Mouse (Mus musculus): ENCODE measurements at regions not wholly inside any gene's neighbourhood (a gene's known extent, or its start where the extent isn't known, plus 50 kb on each side); places are given as distances from the start of the nearest gene placed in this dataset.

DNA sequence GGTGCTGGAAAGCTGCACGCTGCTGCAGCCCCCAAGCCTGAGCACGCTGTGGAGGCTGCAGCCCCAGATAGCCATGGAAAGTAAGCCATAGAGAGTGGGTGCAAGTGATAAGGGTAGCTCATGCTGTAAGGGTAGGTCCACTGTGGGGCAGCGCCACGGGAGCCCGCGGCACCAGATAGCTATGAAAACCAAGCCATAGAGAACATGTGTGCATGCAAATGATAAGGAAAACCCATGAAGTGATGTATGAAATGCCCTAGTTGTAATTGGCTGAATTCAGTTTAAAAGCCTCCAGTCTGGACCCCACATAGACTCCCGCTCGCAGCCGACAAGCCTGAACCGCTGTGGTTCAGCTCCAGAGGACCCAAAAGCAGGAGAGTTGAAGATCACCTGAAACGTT lies 58.8 kb upstream of the L3mbtl3 start:
- peak; percentile 10 for DNase-seq (ENCODE audit: low read depth)

DNA sequence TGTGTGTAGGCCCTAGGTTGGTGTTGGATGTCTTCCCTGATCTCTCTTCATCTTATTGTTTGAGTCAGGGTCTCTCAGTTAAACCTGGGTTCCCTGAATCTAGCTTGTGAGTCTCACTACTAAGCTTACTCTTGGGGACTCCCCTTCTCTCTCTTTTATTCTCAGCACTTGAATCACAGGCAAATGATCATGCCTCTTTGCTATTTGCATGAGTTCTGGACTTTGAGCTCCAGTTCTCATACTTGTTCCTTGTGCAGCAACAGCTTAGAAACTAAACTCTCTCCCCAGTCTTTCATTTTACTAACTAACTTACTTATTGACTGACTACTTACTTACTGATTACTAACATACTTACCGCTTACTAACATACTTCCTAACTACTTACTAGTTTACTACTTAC lies 64.9 kb upstream of the L3mbtl3 start:
- no peak for DNase-seq (ENCODE audit: low read depth)

DNA sequence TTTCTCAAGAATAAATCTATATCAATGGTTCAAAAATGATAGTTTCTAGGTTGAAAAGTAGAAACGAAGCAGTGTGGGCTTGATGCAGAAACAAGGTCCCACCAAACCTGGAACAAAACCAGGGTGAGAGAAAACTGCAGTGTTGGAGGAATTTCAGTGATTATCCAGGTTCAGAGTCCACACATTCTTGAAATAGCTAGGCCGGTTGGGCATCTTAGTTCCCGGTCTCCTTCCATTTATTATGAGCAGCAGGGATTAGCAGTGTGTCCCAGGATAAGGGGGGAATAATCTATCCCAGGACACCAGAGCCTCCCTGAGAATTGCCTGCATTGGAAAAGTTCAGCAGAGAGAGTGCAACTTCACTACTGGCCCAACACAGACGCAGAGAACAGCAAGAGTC lies 108.5 kb upstream of the L3mbtl3 start:
- DNase-seq (ENCODE audit: low read depth), result no peak

DNA sequence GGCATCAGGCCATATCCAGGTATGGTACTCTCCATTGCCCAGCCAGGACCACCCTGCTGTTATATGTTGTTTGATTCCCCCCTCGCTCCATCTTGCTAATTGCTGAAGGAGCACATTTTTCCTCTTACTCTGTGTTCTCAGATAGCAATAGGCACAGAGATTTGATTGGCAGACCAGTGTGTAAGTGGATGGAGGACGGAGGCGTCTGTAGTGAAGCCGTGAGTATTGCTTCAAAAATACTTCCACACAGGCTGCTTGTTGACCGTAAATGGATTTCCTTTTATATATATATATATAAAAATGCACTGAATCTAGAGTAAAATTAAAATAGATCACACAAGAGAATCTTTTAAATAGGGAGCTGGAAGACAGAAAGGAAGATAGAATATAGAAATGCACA lies 115.6 kb upstream of the L3mbtl3 start:
- DNase-seq (ENCODE audit: low read depth), result no peak

DNA sequence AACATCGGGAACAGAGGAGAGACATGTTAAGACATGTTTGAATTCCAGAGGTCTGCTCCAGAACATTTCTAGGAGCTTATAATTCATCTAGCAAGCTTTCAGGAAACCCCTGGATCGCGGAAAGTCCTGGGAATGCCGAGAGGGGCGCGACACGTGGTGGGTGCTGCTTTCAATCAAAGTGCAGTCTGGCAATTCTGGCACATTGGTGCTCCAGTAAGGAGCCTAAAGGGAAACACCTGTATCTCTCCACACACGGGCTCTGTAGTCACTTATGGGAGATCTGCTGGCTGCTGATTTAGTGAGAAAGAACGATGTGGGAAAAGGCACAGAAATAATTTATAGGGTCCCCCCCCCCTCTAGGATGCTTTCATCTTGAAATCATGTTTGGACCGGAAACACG lies 116.4 kb upstream of the L3mbtl3 start:
- no peak for DNase-seq (ENCODE audit: low read depth)

DNA sequence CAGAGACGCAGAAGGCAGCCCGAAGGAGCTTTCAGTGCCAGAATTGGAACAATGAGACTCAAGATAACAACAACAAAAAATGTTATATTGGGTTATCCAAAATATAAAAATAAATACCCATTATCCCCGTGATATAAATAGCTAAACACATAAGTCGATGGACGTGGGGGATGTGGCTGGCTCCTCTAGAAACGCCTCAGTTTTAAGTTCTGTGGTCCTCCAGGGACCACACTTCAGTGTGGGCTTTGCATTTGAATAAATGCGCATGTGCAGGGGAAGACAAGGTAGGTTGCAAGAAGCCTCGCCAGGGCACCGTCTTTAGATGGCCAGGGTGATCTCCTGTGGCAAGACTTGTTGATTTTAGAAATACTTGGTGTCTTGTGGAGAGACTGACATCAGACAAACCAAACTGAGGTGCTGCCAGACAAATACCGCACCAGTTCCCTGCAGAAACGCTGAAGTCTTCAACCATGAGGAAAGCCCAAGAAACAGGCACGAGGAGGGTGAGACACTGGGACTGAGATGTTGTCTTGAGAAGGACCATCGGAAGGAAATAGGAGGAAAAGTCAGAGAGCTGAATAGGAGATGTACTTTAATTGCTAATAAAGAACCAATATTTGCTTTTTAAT lies 117.2 kb upstream of the L3mbtl3 start:
- DNase-seq (ENCODE audit: low read depth), result no peak

DNA sequence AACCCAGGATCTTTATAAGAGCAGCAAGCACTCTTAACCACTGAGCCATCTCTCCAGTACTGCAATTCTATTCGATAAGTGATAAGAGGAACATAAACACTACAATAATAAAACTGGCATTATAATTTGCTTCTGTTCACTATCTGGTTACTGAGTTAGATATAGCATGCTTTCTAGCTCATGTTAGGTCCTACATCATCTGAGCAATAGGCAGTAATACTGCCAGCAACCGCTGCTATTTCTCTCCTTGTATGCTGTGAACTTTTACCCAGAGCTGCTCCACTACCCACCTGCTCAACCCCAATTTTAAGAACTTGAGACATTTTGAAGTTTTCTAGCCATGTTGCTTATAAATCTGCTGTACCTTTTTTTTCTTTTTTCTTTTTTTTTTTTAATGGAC lies 118.0 kb upstream of the L3mbtl3 start:
- DNase-seq (ENCODE audit: low read depth), result no peak

DNA sequence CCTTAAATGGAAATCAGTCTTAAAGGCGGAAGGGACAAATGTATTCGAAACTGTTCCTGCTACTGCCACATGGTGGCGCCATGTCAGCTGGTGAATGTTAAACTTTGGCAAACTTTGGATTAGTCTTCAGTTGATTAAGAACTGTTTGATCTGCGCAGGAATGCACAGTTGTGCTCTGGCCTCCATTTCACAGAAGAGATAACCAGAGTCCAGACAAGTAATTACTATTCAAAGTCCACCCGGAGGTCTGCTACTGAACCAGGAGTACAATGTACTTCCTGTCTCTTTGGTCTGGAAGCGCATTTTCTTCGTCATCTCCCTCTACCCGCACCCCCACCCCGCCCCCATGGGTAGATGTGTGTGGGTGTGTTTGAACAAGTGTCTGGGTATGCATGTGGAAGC lies 118.6 kb upstream of the L3mbtl3 start:
- DNase-seq (ENCODE audit: low read depth), result peak; percentile 25

DNA sequence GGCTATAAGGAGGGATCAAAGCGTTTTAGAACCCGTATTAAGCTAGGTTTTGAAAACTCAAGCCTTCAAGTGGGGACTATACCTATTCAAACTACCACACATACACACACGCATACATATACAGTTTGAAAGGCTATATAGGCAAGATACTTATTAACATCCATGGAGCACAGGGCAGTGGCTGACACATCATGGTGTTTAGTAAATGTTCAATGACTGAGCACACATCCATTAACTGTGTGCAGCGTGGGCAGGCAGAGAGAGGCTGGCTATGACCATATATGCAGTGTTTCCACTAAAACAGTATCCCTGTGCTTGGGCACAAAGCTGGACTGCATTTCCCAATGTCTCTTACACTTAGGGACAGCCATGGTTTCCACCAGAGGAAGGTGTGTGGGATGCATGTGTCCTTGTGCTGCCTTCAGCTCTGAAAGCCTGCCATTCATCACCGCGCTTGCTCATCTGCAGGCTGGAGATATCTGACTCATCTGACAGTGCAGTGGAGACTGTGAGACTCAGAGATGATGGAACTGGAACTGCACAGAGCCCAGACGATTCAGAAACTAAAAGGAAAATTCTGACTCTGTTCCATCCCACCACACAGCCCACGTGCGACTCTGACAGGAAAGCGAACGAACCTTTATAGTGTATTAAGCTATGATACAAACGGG lies 124.6 kb upstream of the L3mbtl3 start:
- DNase-seq (ENCODE audit: low read depth), result no peak

DNA sequence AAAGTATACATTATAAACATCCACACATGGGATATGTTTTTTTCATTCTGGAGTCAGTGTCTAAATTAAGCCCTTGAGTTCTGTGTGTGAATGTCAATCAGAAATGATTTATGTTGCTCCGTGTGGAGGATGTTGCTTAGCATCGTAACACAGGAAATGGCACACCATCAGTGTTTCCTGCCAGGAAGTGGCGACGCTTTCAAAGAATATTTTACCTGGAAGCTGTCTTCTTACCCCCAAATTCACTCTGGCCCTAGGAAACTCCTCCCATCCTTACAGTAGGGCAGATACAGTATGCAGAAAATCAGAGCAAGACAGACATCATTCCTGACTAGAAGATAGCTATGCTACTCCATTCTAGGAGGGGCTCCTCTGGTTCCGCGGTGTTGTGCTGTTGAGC lies 145.1 kb upstream of the L3mbtl3 start:
- DNase-seq (ENCODE audit: low read depth), result no peak

DNA sequence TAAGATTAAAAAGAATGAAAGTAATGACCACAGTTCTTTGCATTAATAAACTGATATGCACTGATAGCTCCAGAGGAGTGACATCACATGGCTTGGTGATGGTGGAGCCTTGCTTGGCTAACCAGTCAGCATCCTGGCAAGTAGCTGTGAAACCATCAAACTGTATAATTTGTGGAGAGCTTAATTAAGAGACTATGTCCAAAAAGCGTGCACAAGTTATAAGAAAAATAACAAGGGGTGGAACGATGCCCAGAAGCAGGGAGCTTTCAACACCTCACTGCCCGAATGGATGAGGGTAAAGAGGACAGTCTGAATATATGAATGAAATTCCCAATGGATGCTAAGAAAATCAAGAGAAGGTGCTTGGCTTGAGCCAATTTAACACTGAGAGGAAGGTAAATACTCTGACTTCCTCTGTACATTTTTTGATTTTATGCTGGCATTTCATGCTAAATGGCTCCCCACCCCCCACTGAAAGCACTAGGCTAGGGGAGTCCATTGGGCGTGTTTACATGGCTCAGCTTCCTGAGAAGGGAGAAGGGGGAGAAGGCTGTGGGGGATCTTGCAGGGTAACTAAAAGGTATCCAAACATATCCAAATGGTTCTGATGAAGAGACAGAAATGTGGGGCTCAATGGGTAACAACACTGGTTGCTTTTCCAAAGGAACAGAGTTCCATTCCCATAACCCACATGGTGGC lies 150.2 kb upstream of the L3mbtl3 start:
- DNase-seq (ENCODE audit: low read depth), result no peak

DNA sequence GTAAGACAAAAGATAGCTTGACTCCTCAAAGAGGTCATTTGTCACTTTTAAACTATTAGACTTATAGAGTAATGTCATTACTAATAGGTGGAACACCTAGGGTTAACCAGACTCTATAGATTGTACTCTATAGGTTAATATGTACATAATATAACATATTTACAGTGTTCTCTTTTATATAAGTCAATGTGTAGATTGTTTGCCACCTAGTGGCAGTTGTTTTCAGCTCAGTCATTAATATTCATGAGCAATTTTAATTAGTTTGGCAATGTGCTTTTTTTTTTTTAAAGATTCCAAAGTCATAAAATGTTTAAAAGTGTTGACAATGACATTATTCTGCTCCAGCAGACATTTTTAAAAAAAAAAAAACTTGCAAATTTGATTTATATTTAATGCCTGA lies 164.4 kb upstream of the L3mbtl3 start:
- DNase-seq (ENCODE audit: low read depth), result no peak

DNA sequence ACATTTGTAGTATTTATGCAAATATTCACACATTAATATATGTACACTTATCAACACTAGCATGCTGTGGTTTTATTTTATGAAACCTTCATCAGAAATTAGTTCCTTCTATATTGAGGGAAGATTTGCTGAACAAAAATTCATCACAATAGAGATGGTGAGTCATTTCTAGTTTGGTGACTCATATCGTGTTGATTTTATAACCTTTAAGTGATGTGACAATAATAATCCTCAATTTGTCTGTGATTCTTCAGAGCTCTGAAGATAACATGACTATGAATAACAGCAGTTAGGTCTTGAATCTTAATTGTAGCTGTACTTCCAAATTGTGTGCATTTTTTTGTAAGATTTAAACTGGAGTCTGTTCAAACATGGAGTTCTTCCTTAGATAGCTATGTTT lies 168.3 kb upstream of the L3mbtl3 start:
- DNase-seq (ENCODE audit: low read depth), result no peak

DNA sequence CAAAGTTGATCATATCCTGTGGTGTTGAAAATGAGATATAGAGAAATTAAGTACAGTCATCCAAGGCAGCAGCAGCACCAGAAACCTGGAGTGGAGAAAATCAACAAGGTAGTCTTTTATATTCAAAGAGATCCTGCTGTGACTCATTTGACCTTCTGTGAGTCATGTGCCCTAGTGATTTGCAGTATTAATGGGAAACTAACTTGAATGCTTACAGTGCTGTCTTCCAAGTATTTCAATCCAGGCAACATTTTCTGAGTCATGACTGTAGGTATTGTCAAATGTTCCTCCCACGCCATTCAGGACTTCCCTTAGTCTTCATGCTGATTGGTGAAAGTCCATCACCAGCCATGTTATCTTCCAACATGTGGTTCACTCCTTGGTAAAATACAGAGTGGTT lies 169.0 kb upstream of the L3mbtl3 start:
- no peak for DNase-seq (ENCODE audit: low read depth)

DNA sequence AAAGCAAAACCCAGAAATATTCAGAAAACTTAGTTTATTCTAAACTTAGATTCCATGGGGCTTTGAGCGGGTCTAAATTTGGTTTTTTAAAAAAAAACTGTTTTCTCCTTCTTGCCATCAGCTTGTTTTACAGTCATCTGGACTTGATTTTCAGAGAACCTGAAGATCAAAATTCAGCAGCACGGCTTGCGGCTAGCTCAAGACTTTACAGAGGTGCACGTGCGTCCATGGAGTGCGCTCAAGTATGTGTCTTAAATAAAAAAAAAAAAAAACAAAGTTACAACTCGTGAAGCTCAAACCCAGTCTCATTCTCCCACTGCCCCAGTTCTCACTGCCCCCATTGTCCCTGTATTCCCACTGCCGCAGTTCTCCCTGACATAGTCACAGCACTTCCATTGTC lies 180.5 kb upstream of the L3mbtl3 start:
- no peak for DNase-seq (ENCODE audit: low read depth)

DNA sequence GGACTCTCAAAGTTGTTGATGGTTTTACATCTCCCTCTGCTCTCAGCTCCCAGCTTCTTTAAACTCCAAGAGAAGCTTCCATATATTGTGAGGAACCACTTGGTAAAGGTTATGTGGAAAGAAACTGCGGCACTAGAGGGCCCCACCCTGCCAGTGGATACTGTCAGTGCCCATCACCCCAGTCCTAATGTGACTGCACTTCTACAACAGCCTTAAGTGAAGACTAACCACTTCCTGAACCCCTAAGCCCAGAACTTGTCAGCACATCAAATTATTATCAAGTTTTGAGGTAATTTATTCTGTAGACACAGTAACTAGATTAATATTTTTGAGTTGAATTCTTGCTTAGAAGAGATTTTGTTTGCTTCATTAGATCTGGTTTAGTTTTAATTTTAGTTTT lies 182.3 kb upstream of the L3mbtl3 start:
- DNase-seq (ENCODE audit: low read depth), result no peak

DNA sequence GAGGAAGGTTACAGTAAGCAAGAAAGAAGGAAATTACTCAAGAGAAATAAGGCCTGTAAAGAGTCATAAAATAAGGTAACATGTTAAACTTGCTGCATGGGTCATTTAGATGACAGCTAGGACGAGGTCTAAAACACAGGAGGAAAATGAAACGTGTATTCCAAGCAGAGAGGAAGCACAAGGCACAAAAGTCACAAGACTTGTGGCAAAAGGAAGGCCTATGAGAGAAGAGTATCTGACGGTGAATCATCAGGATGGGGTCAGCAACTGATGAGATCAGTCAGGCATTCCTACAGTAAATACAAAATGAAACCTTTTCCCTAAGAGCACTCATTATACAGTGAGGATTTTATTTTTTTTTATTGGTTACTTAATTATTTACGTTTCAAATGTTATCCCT lies 183.6 kb upstream of the L3mbtl3 start:
- no peak for DNase-seq (ENCODE audit: low read depth)

DNA sequence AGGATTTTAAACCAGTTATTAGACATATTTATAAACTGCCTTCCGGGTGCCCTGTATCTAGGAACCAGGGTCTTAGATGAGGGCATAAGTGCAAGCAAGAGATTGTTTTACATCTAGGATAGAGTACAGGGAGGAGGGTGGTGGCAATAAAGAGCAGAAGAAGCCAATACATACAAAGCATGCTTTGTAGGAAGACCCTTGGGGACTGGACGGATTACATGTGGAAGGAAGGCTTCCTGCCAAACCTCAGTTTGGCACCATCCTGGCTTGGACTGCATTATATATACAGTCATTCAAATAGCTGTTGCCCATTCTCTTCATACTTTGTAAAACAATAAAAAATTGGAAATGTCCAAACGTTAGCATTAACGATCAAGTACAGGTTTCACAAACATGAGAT lies 184.7 kb upstream of the L3mbtl3 start:
- no peak for DNase-seq (ENCODE audit: low read depth)

DNA sequence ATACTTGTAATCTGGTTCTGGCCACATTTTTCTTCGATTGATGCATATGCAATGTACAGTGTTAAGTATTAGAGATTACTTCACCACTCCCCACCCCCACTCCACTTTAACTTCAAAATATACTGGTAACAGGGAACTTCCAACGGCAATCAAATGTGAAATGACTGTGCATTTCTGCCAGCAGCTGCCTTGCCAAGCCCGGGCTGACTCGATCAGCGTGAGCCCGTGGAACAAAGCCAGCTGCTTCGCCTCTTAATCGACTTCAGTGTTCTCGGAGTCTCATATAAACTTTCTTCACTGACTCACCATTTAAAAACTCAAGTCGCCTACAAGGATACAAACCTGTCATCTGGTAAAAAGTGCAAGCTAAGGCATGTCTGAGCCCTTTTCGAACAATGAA lies 188.7 kb upstream of the L3mbtl3 start:
- DNase-seq (ENCODE audit: low read depth), result peak; percentile 6

DNA sequence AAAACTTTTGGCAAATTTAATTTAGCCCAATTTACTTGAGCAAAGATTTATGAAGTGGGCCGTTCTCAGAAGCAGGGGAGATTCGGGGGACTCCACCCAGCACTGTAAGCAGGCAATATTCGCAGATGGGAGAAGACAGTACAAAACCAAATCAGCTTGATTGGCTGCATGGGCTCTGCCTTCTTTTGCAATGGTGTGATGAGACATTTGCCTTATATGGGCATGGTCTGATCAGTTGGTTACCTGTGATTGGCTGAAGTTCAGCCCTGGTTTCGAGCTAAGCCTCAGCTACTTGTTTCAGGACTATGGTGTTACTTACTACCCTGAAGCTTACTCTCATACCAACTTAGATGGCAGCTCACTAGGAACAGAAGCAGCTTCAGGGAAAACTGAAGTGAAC lies 185.6 kb upstream of the Arhgap18 start:
- DNase-seq (ENCODE audit: low read depth), result no peak

DNA sequence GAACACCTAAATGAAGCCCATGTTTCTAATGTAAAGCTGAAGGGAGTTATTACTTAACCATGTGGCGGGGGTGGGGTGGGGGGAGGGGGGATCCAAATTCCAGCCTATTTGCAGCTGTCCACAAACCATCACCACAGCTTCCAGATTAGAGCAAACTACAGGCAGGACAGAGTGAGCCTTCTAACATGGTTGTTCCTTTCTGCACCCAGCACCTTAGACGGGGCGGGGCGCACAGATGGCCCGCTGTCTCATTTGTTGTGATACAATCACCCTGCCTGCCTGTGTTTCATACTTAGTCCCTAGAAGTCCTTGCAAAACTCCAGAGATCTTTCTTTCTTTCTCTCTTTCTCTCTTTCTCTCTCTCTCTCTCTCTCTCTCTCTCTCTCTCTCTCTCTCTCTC lies 182.8 kb upstream of the Arhgap18 start:
- DNase-seq (ENCODE audit: low read depth), result no peak

DNA sequence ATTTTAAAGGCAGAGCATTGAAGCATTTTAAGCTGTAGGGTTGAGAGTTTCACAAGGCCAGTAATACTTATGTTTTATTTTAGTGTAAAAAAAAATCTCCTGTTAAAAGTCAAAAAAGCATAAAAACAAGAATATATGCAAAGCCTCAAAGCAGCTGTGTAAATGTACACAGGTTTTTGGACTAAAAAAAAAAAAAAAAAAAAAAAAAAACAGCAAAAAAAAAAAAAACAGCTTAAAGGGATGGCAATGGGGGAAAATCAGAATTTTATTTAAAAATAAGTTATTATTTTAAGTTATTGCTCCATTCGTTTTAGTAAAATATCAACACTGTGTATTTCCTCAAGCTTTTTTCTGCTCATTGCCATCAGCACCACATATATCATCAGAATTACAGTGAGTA lies 181.8 kb upstream of the Arhgap18 start:
- DNase-seq (ENCODE audit: low read depth), result no peak

DNA sequence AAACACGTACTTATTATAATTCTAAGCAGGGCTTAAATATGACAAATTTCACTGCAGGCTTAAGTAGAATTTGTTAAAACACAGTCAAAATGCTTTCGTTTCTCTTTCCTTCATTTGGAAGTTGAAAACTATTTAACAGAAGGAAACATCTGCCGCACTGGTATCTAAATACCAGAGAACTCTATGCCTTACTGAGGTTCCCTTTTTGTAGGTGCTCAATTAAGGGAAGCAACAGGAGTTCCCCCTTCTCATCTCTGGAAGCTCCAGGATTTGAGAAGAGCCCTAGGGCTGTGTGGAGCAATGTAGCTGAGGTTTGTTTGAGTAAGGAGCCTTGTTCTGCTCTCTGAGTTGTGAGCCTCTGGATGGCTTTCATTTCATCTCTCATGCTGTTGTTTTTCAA lies 177.1 kb upstream of the Arhgap18 start:
- DNase-seq (ENCODE audit: low read depth), result no peak

DNA sequence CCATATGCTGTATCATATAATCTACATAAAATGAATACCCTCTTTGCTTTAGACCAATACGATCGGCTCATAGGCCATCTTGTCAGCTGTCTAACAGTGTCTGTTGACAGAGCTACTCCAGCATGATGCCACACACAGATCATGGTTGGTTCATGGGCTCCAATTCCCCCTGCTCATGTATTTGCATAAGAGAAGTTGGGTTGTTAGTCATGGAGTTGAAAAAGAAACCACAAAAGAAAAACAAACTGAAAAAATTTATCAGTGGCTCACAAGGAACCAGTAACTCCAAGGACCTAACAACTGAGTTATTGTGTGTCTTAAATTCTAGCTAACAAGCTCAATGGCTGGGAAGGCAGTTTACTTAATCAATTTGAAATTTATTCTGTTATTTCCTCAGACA lies 176.1 kb upstream of the Arhgap18 start:
- DNase-seq (ENCODE audit: low read depth), result no peak

Data from c-Kit-positive CD71-positive TER-119-negative erythroid progenitor cells, embryonic 14.5 days (primary cell).